ENCODE assay signal across 19 mouse cellular contexts in the genomic region with DNA sequence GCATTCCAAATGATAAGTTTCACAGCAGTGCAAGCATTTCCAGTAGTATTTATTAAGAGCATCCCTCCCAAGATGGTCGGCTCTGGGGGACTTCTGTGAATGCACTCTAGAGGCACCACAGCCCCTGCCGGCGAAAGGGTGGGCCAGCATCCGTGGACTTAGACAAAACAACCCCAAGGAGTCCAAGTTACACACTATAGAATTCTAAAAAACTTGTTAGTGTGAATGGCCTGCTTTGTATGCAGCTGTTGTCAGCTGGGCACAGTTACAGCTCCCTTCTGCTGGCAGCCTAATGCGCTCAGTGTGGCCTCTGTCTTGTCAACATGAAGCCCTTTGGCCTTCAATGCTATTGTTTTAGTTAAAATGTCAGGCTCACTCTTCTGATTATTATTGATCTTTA.
DNase-seq lines count a peak whose midpoint lies in the region; ATAC-seq lines count a peak whose summit lies in the region.
"Had no signal": no experiment of that assay in that cellular context is flagged by ENCODE, and none has a peak within 500 bp of the region (broad histone marks: within the 10 kb centered on the region; RNA-seq: fewer than 3 reads in every experiment).

No protein-coding gene starts in this region.

- 0 out of 2 replicates have a peak, but pooled peaks cover 4% of the 10 kb centered on the region for H3K4me1 ChIP-seq in neural tube, embryonic 14.5 days (ENCODE audit: control insufficient read depth, insufficient read depth, low read length)
- H3K4me1 ChIP-seq in forebrain, embryonic 13.5 days: peaks cover 70% of the 10 kb centered on the region
- H3K4me1 ChIP-seq: heart, embryonic 12.5 days had no signal

- H3K27me3 ChIP-seq in neural tube, embryonic 14.5 days (ENCODE audit: control insufficient read depth, insufficient read depth, low read length): no peaks in the 10 kb centered on the region
- peaks cover 3% of the 10 kb centered on the region; the same call in 1 of the 2 replicates for H3K27me3 ChIP-seq in forebrain, embryonic 13.5 days
- H3K27me3 ChIP-seq: embryonic facial prominence, embryonic 12.5 days; neural tube, embryonic 12.5 days had no signal

- no peak overlapping the region for H3K27ac ChIP-seq in neural tube, embryonic 14.5 days (ENCODE audit: low read depth, low read length)
- peak overlapping the region; percentile 55 for H3K27ac ChIP-seq in forebrain, embryonic 13.5 days
- H3K27ac ChIP-seq: embryonic facial prominence, embryonic 12.5 days; neural tube, embryonic 12.5 days had no signal

- H3K4me2 ChIP-seq in neural tube, embryonic 14.5 days (ENCODE audit: low read depth, low read length): no peak overlapping the region
- H3K4me2 ChIP-seq in forebrain, embryonic 13.5 days: no peak overlapping the region
- H3K4me2 ChIP-seq: embryonic facial prominence, embryonic 12.5 days; heart, embryonic 12.5 days; neural tube, embryonic 12.5 days had no signal

- DNase-seq in layer of hippocampus, adult 9-11 months: peak; percentile 38
- no peak for DNase-seq in layer of hippocampus, postnatal 25 days (ENCODE audit: extremely low spot score in 1 of 2, low spot score in 1 of 2)
- DNase-seq in neural tube, embryonic 10.5 days (ENCODE audit: extremely low spot score, low spot score): no peak
- DNase-seq in telencephalon, adult 2 months (ENCODE audit: low read depth, low spot score): peak; percentile 34
- DNase-seq in embryo, embryonic 10 days (ENCODE audit: low spot score): no peak
- DNase-seq in gastrocnemius, adult 18-20 months (ENCODE audit: low spot score): no peak
- DNase-seq: cerebellum, adult 9-10 months; gastrocnemius, adult 2 months; kidney, adult 8-10 months; kidney, postnatal 25 days; liver, postnatal 0 days; lung, postnatal 14 days; right cerebral cortex, postnatal 14 days; thymus, adult 2 months had no signal

- H3K9ac ChIP-seq in neural tube, embryonic 14.5 days (replicated peaks; ENCODE audit: low read depth, low read length): no peak overlapping the region
- H3K9ac ChIP-seq in forebrain, embryonic 13.5 days: no peak overlapping the region
- H3K9ac ChIP-seq: embryonic facial prominence, embryonic 12.5 days; heart, embryonic 12.5 days; liver, postnatal 0 days; neural tube, embryonic 12.5 days had no signal

- H3K36me3 ChIP-seq in neural tube, embryonic 14.5 days (ENCODE audit: control insufficient read depth, insufficient read depth, low read length): no peaks in the 10 kb centered on the region
- H3K36me3 ChIP-seq in forebrain, embryonic 13.5 days (ENCODE audit: poor library complexity, severe bottlenecking): no peaks in the 10 kb centered on the region
- H3K36me3 ChIP-seq: embryonic facial prominence, embryonic 12.5 days; heart, embryonic 12.5 days; neural tube, embryonic 12.5 days had no signal

- peak; percentile 18; the same call in 1 of the 2 replicates for ATAC-seq in neural tube, embryonic 14.5 days (ENCODE audit: low read depth)
- no peak for ATAC-seq in forebrain, embryonic 13.5 days
- ATAC-seq: liver, postnatal 0 days had no signal

- H3K4me3 ChIP-seq in neural tube, embryonic 14.5 days (ENCODE audit: low read depth, low read length): no peak overlapping the region
- H3K4me3 ChIP-seq in forebrain, embryonic 13.5 days: no peak overlapping the region
- H3K4me3 ChIP-seq: embryonic facial prominence, embryonic 12.5 days; gastrocnemius, adult 2 months; heart, embryonic 12.5 days; neural tube, embryonic 12.5 days had no signal

- WGBS in neural tube, embryonic 14.5 days: 32% methylated on average over 5 of the region's 5 CpGs
- WGBS in forebrain, embryonic 13.5 days: 5% methylated on average over 5 of the region's 5 CpGs

- H3K9me3 ChIP-seq in neural tube, embryonic 14.5 days (ENCODE audit: control insufficient read depth, low read length): no peaks in the 10 kb centered on the region
- no peaks in the 10 kb centered on the region for H3K9me3 ChIP-seq in forebrain, embryonic 13.5 days (replicated peaks)
- H3K9me3 ChIP-seq: embryonic facial prominence, embryonic 12.5 days; heart, embryonic 12.5 days; neural tube, embryonic 12.5 days had no signal

Comparison
In these comparisons a context has a peak if more than half of its experiments do, and no peak if none do; other contexts are left out.
1. DNase-seq: peak in layer of hippocampus, adult 9-11 months (single experiment) and telencephalon, adult 2 months (single experiment); none in layer of hippocampus, postnatal 25 days (0 of 2), neural tube, embryonic 10.5 days (single experiment), embryo, embryonic 10 days (single experiment) and gastrocnemius, adult 18-20 months (single experiment).